Mouse (Mus musculus): ENCODE data around the gene Afdn. TPM values are rescaled to one million over a fixed set of nuclear protein-coding genes. Genes with fewer than 3 reads are reported as not detected.
"Not testable (repeated sequence)": the region's sequence is repeated elsewhere in the genome, so short reads cannot be mapped to it uniquely, and the experiment has no call there.

Gene Afdn
- total and polyA plus RNA-seq, 2 experiments from 2014 or later = 41.9 to 52.8 TPM

- TF ChIP-seq EP300 (IDR thresholded peaks at IDR 0.05; ENCODE audit: low read depth) (no peak), CTCF (IDR thresholded peaks at IDR 0.05; ENCODE audit: low read depth) (no peak)
Observed at GRCm38 (mm10) chr17:13768531-13768930, 8.2 kb downstream of the Afdn start.

GRCm38 (mm10) chr17:13769256-13769655 lies 8.9 kb downstream of the Afdn start:
- Histone ChIP-seq H3K4me2 (ENCODE audit: low read depth, low read length) (no peak overlapping the region), H3K9ac (replicated peaks; ENCODE audit: low read depth, low read length) (no peak overlapping the region), H3K4me3 (ENCODE audit: low read depth, low read length) (no peak overlapping the region), H3K27me3 (ENCODE audit: control insufficient read depth, insufficient read depth, low read length) (no peaks in the 10 kb centered on the region), H3K9me3 (replicated peaks; ENCODE audit: control insufficient read depth, low read length) (no peaks in the 10 kb centered on the region), H3K4me1 (ENCODE audit: control insufficient read depth, insufficient read depth) (peaks cover 8% of the 10 kb centered on the region; the same call in 1 of the 2 replicates), H3K36me3 (replicated peaks; ENCODE audit: control insufficient read depth, insufficient read depth, low read length) (no peaks in the 10 kb centered on the region), H3K27ac (ENCODE audit: low read depth) (no peak overlapping the region)
- peak; percentile 33; the same call in 1 of the 2 replicates for TF ChIP-seq CTCF (IDR thresholded peaks at IDR 0.05; ENCODE audit: low read depth)
- no peak for TF ChIP-seq EP300 (IDR thresholded peaks at IDR 0.05; ENCODE audit: low read depth)
- ATAC-seq (ENCODE audit: insufficient read depth, low read depth) = no peak
- no peak for DNase-seq (ENCODE audit: low spot score)
- 95% methylated on average over 3 of the region's 3 CpGs for WGBS

More at GRCm38 (mm10) chr17:13768531-13768930, 8.2 kb downstream of the Afdn start:
- Histone ChIP-seq H3K4me2 (ENCODE audit: low read depth, low read length) (no peak overlapping the region), H3K27ac (ENCODE audit: low read depth) (0 out of 2 replicates have a peak overlapping the region, but pooled peaks have one; percentile 25), H3K27me3 (ENCODE audit: control insufficient read depth, insufficient read depth, low read length) (no peaks in the 10 kb centered on the region), H3K4me1 (ENCODE audit: control insufficient read depth, insufficient read depth) (peaks cover 13% of the 10 kb centered on the region; the same call in 1 of the 2 replicates), H3K9me3 (replicated peaks; ENCODE audit: control insufficient read depth, low read length) (no peaks in the 10 kb centered on the region), H3K4me3 (ENCODE audit: low read depth, low read length) (no peak overlapping the region), H3K36me3 (replicated peaks; ENCODE audit: control insufficient read depth, insufficient read depth, low read length) (no peaks in the 10 kb centered on the region), H3K9ac (replicated peaks; ENCODE audit: low read depth, low read length) (no peak overlapping the region)
- DNase-seq (ENCODE audit: low spot score) (no peak), ATAC-seq (ENCODE audit: insufficient read depth, low read depth) (no peak)
- WGBS = 91% methylated on average over 1 of the region's 1 CpGs

- no peak overlapping the region for H3K27ac ChIP-seq (ENCODE audit: low read depth)
- H3K9me3 ChIP-seq (replicated peaks; ENCODE audit: control insufficient read depth, low read length) = no peaks in the 10 kb centered on the region
- TF ChIP-seq EP300 (IDR thresholded peaks at IDR 0.05; ENCODE audit: low read depth) = no peak
- TF ChIP-seq CTCF (IDR thresholded peaks at IDR 0.05; ENCODE audit: low read depth) = no peak
- H3K9ac ChIP-seq (replicated peaks; ENCODE audit: low read depth, low read length) = no peak overlapping the region
- no peak for ATAC-seq (ENCODE audit: insufficient read depth, low read depth)
- H3K4me3 ChIP-seq (ENCODE audit: low read depth, low read length) = no peak overlapping the region
- H3K4me2 ChIP-seq (ENCODE audit: low read depth, low read length) = no peak overlapping the region
- no peak for DNase-seq (ENCODE audit: low spot score)
- no peaks in the 10 kb centered on the region for H3K36me3 ChIP-seq (replicated peaks; ENCODE audit: control insufficient read depth, insufficient read depth, low read length)
- 36% methylated on average over 2 of the region's 2 CpGs for WGBS
- H3K27me3 ChIP-seq (ENCODE audit: control insufficient read depth, insufficient read depth, low read length) = no peaks in the 10 kb centered on the region
- no peaks in the 10 kb centered on the region; the same call in 1 of the 2 replicates for H3K4me1 ChIP-seq (ENCODE audit: control insufficient read depth, insufficient read depth)
Observed at GRCm38 (mm10) chr17:13777676-13778075, 17.3 kb downstream of the Afdn start.

GRCm38 (mm10) chr17:13778865-13779264 lies 18.5 kb downstream of the Afdn start:
- Histone ChIP-seq H3K27me3 (ENCODE audit: control insufficient read depth, insufficient read depth, low read length) (no peaks in the 10 kb centered on the region), H3K4me1 (ENCODE audit: control insufficient read depth, insufficient read depth) (no peaks in the 10 kb centered on the region; the same call in 1 of the 2 replicates), H3K27ac (ENCODE audit: low read depth) (no peak overlapping the region), H3K4me2 (ENCODE audit: low read depth, low read length) (no peak overlapping the region), H3K9ac (replicated peaks; ENCODE audit: low read depth, low read length) (no peak overlapping the region), H3K36me3 (replicated peaks; ENCODE audit: control insufficient read depth, insufficient read depth, low read length) (no peaks in the 10 kb centered on the region), H3K4me3 (ENCODE audit: low read depth, low read length) (no peak overlapping the region), H3K9me3 (replicated peaks; ENCODE audit: control insufficient read depth, low read length) (no peaks in the 10 kb centered on the region)
- no peak for ATAC-seq (ENCODE audit: insufficient read depth, low read depth)
- no peak for TF ChIP-seq EP300 (IDR thresholded peaks at IDR 0.05; ENCODE audit: low read depth)
- no peak for TF ChIP-seq CTCF (IDR thresholded peaks at IDR 0.05; ENCODE audit: low read depth)
- 97% methylated on average over 1 of the region's 1 CpGs for WGBS
- no peak for DNase-seq (ENCODE audit: low spot score)

GRCm38 (mm10) chr17:13781948-13782347 lies 21.6 kb downstream of the Afdn start:
- no peak for DNase-seq (ENCODE audit: low spot score)
- no peak overlapping the region for H3K9ac ChIP-seq (replicated peaks; ENCODE audit: low read depth, low read length)
- H3K4me1 ChIP-seq (ENCODE audit: control insufficient read depth, insufficient read depth) = no peaks in the 10 kb centered on the region; the same call in 1 of the 2 replicates
- H3K4me3 ChIP-seq (ENCODE audit: low read depth, low read length) = no peak overlapping the region
- TF ChIP-seq EP300 (IDR thresholded peaks at IDR 0.05; ENCODE audit: low read depth) (no peak), CTCF (IDR thresholded peaks at IDR 0.05; ENCODE audit: low read depth) (no peak)
- no peak overlapping the region for H3K4me2 ChIP-seq (ENCODE audit: low read depth, low read length)
- H3K9me3 ChIP-seq (replicated peaks; ENCODE audit: control insufficient read depth, low read length) = no peaks in the 10 kb centered on the region
- H3K36me3 ChIP-seq (replicated peaks; ENCODE audit: control insufficient read depth, insufficient read depth, low read length) = no peaks in the 10 kb centered on the region
- H3K27ac ChIP-seq (ENCODE audit: low read depth) = no peak overlapping the region
- ATAC-seq (ENCODE audit: insufficient read depth, low read depth) = no peak
- 90% methylated on average over 5 of the region's 5 CpGs for WGBS
- H3K27me3 ChIP-seq (ENCODE audit: control insufficient read depth, insufficient read depth, low read length) = no peaks in the 10 kb centered on the region

- Histone ChIP-seq H3K9me3 (replicated peaks; ENCODE audit: control insufficient read depth, low read length) (no peaks in the 10 kb centered on the region), H3K4me2 (ENCODE audit: low read depth, low read length) (no peak overlapping the region), H3K9ac (replicated peaks; ENCODE audit: low read depth, low read length) (no peak overlapping the region), H3K4me1 (ENCODE audit: control insufficient read depth, insufficient read depth) (no peaks in the 10 kb centered on the region), H3K36me3 (replicated peaks; ENCODE audit: control insufficient read depth, insufficient read depth, low read length) (no peaks in the 10 kb centered on the region), H3K27me3 (ENCODE audit: control insufficient read depth, insufficient read depth, low read length) (no peaks in the 10 kb centered on the region), H3K27ac (ENCODE audit: low read depth) (no peak overlapping the region), H3K4me3 (ENCODE audit: low read depth, low read length) (no peak overlapping the region)
- DNase-seq (ENCODE audit: low spot score) (no peak), ATAC-seq (ENCODE audit: insufficient read depth, low read depth) (no peak)
- TF ChIP-seq EP300 (IDR thresholded peaks at IDR 0.05; ENCODE audit: low read depth) (no peak), CTCF (IDR thresholded peaks at IDR 0.05; ENCODE audit: low read depth) (no peak)
- WGBS = 48% methylated on average over 1 of the region's 1 CpGs
Observed at GRCm38 (mm10) chr17:13783469-13783868, 23.1 kb downstream of the Afdn start.

- H3K9ac ChIP-seq (replicated peaks; ENCODE audit: low read depth, low read length); H3K4me2 ChIP-seq (ENCODE audit: low read depth, low read length); H3K27me3 ChIP-seq (ENCODE audit: control insufficient read depth, insufficient read depth, low read length); ATAC-seq (ENCODE audit: insufficient read depth, low read depth); H3K36me3 ChIP-seq (replicated peaks; ENCODE audit: control insufficient read depth, insufficient read depth, low read length); H3K4me1 ChIP-seq (ENCODE audit: control insufficient read depth, insufficient read depth); DNase-seq (ENCODE audit: low spot score); H3K9me3 ChIP-seq (replicated peaks; ENCODE audit: control insufficient read depth, low read length); H3K27ac ChIP-seq (ENCODE audit: low read depth); H3K4me3 ChIP-seq (ENCODE audit: low read depth, low read length): not testable (repeated sequence)
- 82% methylated on average over 2 of the region's 2 CpGs for WGBS
Observed at GRCm38 (mm10) chr17:13790033-13790432, 29.7 kb downstream of the Afdn start.

Measured in heart, postnatal 0 days (tissue).